Mouse (Mus musculus): Measurements from ENCODE around the gene Serpina6. TPM values are rescaled to one million over a fixed set of nuclear protein-coding genes. Genes with fewer than 3 reads are reported as not detected.

The Serpina6 gene
- polyA plus RNA-seq, 1 experiment = not detected

- H3K4me1 ChIP-seq (ENCODE audit: control insufficient read depth, insufficient read depth, insufficient read length, low read length) = no peaks in the 10 kb centered on the region
- H3K27ac ChIP-seq (replicated peaks; ENCODE audit: low read depth, low read length) = no peak within 1 kb of the TSS
Measured at GRCm38 (mm10) chr12:103631203-103631612, 25.8 kb downstream of the Serpina6 start, which contains the start of gene Serpina10. Serpina10 (minus strand) TSS chr12:103631444.

GRCm38 (mm10) chr12:103616860-103617261 is 40.2 kb downstream of the Serpina6 start:
- no peak overlapping the region for H3K4me3 ChIP-seq (ENCODE audit: insufficient read depth, low read depth, low read length)
- H3K27ac ChIP-seq (replicated peaks; ENCODE audit: low read depth, low read length) = no peak overlapping the region
- no peaks in the 10 kb centered on the region for H3K4me1 ChIP-seq (ENCODE audit: control insufficient read depth, insufficient read depth, insufficient read length, low read length)

More at GRCm38 (mm10) chr12:103631203-103631612, 25.8 kb downstream of the Serpina6 start, which contains the start of gene Serpina10:
- H3K4me3 ChIP-seq (ENCODE audit: insufficient read depth, low read depth, low read length) = no peak within 1 kb of the TSS

- Histone ChIP-seq H3K4me3 (ENCODE audit: insufficient read depth, low read depth, low read length) (no peak overlapping the region), H3K27ac (replicated peaks; ENCODE audit: low read depth, low read length) (no peak overlapping the region), H3K4me1 (ENCODE audit: control insufficient read depth, insufficient read depth, insufficient read length, low read length) (no peaks in the 10 kb centered on the region)
Measured at GRCm38 (mm10) chr12:103615734-103616133, 41.3 kb downstream of the Serpina6 start.

GRCm38 (mm10) chr12:103615141-103615540 is 41.9 kb downstream of the Serpina6 start:
- Histone ChIP-seq H3K4me1 (ENCODE audit: control insufficient read depth, insufficient read depth, insufficient read length, low read length) (no peaks in the 10 kb centered on the region), H3K4me3 (ENCODE audit: insufficient read depth, low read depth, low read length) (no peak overlapping the region)

GRCm38 (mm10) chr12:103601839-103602238 is 55.2 kb downstream of the Serpina6 start:
- Histone ChIP-seq H3K27ac (replicated peaks; ENCODE audit: low read depth, low read length) (no peak overlapping the region), H3K4me1 (ENCODE audit: control insufficient read depth, insufficient read depth, insufficient read length, low read length) (no peaks in the 10 kb centered on the region), H3K4me3 (ENCODE audit: insufficient read depth, low read depth, low read length) (no peak overlapping the region)

More at GRCm38 (mm10) chr12:103615141-103615540, 41.9 kb downstream of the Serpina6 start:
- no peak overlapping the region for H3K27ac ChIP-seq (replicated peaks; ENCODE audit: low read depth, low read length)

GRCm38 (mm10) chr12:103600364-103600763 is 56.6 kb downstream of the Serpina6 start:
- no peak overlapping the region for H3K27ac ChIP-seq (replicated peaks; ENCODE audit: low read depth, low read length)
- H3K4me3 ChIP-seq (ENCODE audit: insufficient read depth, low read depth, low read length) = no peak overlapping the region
- H3K4me1 ChIP-seq (ENCODE audit: control insufficient read depth, insufficient read depth, insufficient read length, low read length) = no peaks in the 10 kb centered on the region

GRCm38 (mm10) chr12:103598411-103598810 is 58.6 kb downstream of the Serpina6 start:
- Histone ChIP-seq H3K27ac (replicated peaks; ENCODE audit: low read depth, low read length) (no peak overlapping the region), H3K4me3 (ENCODE audit: insufficient read depth, low read depth, low read length) (no peak overlapping the region), H3K4me1 (ENCODE audit: control insufficient read depth, insufficient read depth, insufficient read length, low read length) (no peaks in the 10 kb centered on the region)

Other genes starting within 250 kb of the Serpina6 start
- 1.2 TPM in 1 of 2 replicates, not detected in the other for gene 9330161L09Rik, start 249.4 kb downstream of the Serpina6 start, polyA plus RNA-seq (2012; ENCODE audit: insufficient read depth, insufficient read length, missing spikeins)
- gene Ddx24, start 231.4 kb downstream of the Serpina6 start, polyA plus RNA-seq (2012; ENCODE audit: insufficient read depth, insufficient read length, missing spikeins) = 47.9 and 50.2 TPM in 2 replicates
- 2,121 and 2,899 TPM in 2 replicates for gene Ifi27, start 223.0 kb downstream of the Serpina6 start, polyA plus RNA-seq (2012; ENCODE audit: insufficient read depth, insufficient read length, missing spikeins)
- gene Ifi27l2a, start 213.5 kb downstream of the Serpina6 start, polyA plus RNA-seq (2012; ENCODE audit: insufficient read depth, insufficient read length, missing spikeins) = 1,113 and 2,189 TPM in 2 replicates
- not detected in 2 replicates for gene Ifi27l2b, start 200.0 kb downstream of the Serpina6 start, polyA plus RNA-seq (2012; ENCODE audit: insufficient read depth, insufficient read length, missing spikeins)
- gene Ppp4r4, start 124.9 kb downstream of the Serpina6 start, polyA plus RNA-seq (2012; ENCODE audit: insufficient read depth, insufficient read length, missing spikeins) = 1.0 and 3.8 TPM in 2 replicates
- not detected in 2 replicates for gene Serpina10, start 25.8 kb downstream of the Serpina6 start, polyA plus RNA-seq (2012; ENCODE audit: insufficient read depth, insufficient read length, missing spikeins)
- not detected in 2 replicates for gene Serpina16, start 18.9 kb upstream of the Serpina6 start, polyA plus RNA-seq (2012; ENCODE audit: insufficient read depth, insufficient read length, missing spikeins)
- not detected in 2 replicates for gene Serpina1f, start 38.3 kb upstream of the Serpina6 start, polyA plus RNA-seq (2012; ENCODE audit: insufficient read depth, insufficient read length, missing spikeins)
- gene Serpina1d, start 116.4 kb upstream of the Serpina6 start, polyA plus RNA-seq (2012; ENCODE audit: insufficient read depth, insufficient read length, missing spikeins) = 5.8 TPM in 1 of 2 replicates, not detected in the other
- gene Serpina1b, start 173.2 kb upstream of the Serpina6 start, polyA plus RNA-seq (2012; ENCODE audit: insufficient read depth, insufficient read length, missing spikeins) = 1.0 and 5.0 TPM in 2 replicates
- gene Serpina1a, start 206.3 kb upstream of the Serpina6 start, polyA plus RNA-seq (2012; ENCODE audit: insufficient read depth, insufficient read length, missing spikeins) = 8.7 TPM in 1 of 2 replicates, not detected in the other
- gene Serpina1c, start 247.7 kb upstream of the Serpina6 start, polyA plus RNA-seq (2012; ENCODE audit: insufficient read depth, insufficient read length, missing spikeins) = 2.3 and 5.3 TPM in 2 replicates

All from brown adipose tissue, adult 24 weeks (tissue).